Mouse (Mus musculus) heart, embryonic 15.5 days (tissue): ENCODE data around the gene Tbc1d5. TPM values are rescaled to one million over a fixed set of nuclear protein-coding genes. Genes with fewer than 3 reads are reported as not detected.

Experiments
- ATAC-seq: fragments of 200-750 bp; cut with Nextera tagmentation; replicated peaks from 2 replicates; pipeline ENCODE4 v1.8.0; 2017; ENCODE audit warnings: low read depth, moderate TSS enrichment; ENCODE audit not compliant: insufficient number of reproducible peaks, insufficient read depth, low FRiP score
- H3K27ac ChIP-seq: fragments of 300-500 bp; sonication (generic); 2 replicates; pipeline ENCODE4 v1.5.1; 2015; ENCODE audit warnings: mild to moderate bottlenecking, inconsistent platforms
- H3K27me3 ChIP-seq: fragments of 300-500 bp; sonication (generic); 2 replicates; pipeline ENCODE4 v1.6.1; 2015; ENCODE audit warnings: inconsistent platforms
- H3K36me3 ChIP-seq: fragments of 300-500 bp; sonication (generic); 2 replicates; pipeline ENCODE4 v1.6.1; 2015; ENCODE audit warnings: mild to moderate bottlenecking, inconsistent platforms
- H3K4me1 ChIP-seq: fragments of 300-500 bp; sonication (generic); replicated peaks from 2 replicates; pipeline ENCODE4 v1.6.1; 2015; ENCODE audit warnings: inconsistent platforms
- H3K4me2 ChIP-seq: fragments of 300-500 bp; sonication (generic); 2 replicates; pipeline ENCODE4 v1.6.1; 2015; ENCODE audit warnings: inconsistent platforms, mild to moderate bottlenecking, moderate library complexity
- H3K4me3 ChIP-seq: fragments of 300-500 bp; sonication (generic); 2 replicates; pipeline ENCODE4 v1.5.1; 2015; ENCODE audit warnings: mild to moderate bottlenecking, inconsistent platforms
- H3K9ac ChIP-seq: fragments of 300-500 bp; sonication (generic); 2 replicates; pipeline ENCODE4 v1.6.1; 2015; ENCODE audit warnings: mild to moderate bottlenecking, inconsistent platforms
- H3K9me3 ChIP-seq: fragments of 300-500 bp; sonication (generic); replicated peaks from 2 replicates; pipeline ENCODE4 v1.6.1; 2016; ENCODE audit warnings: inconsistent platforms
- WGBS: fragments of 180-500 bp; shearing (Covaris S2); methylation state at CpG from one replicate; pipeline ENCODE4 v1.1.7; 2015; ENCODE audit warnings: mixed read lengths; 5-methylcytosine and 5-hydroxymethylcytosine counted together
- polyA plus RNA-seq: library from polyadenylated mRNA; unstranded; fragments of >200 nt; fragmentation: Nextera tagmentation; extraction: Ambion mirVana; gene quantifications from 2 replicates; pipeline ENCODE4 v1.2.1, GENCODE M21; 2015

Tbc1d5 gene
- polyA plus RNA-seq, 1 experiment from 2014 or later, result 7.8 TPM

GRCm38 (mm10) chr17:50791671-50792070 is 387.5 kb downstream of the Tbc1d5 start:
- 82% methylated on average over 2 of the region's 2 CpGs for WGBS
- no peaks in the 10 kb centered on the region for H3K4me1 ChIP-seq
- H3K36me3 ChIP-seq, result no peaks in the 10 kb centered on the region
- no peak overlapping the region for H3K4me2 ChIP-seq
- no peak for ATAC-seq
- H3K27ac ChIP-seq, result no peak overlapping the region
- H3K9me3 ChIP-seq, result no peaks in the 10 kb centered on the region
- no peaks in the 10 kb centered on the region for H3K27me3 ChIP-seq
- no peak overlapping the region for H3K9ac ChIP-seq
- no peak overlapping the region for H3K4me3 ChIP-seq

GRCm38 (mm10) chr17:50788835-50789234 is 390.3 kb downstream of the Tbc1d5 start:
- Histone ChIP-seq H3K4me1 (no peaks in the 10 kb centered on the region), H3K4me3 (no peak overlapping the region), H3K27ac (no peak overlapping the region), H3K9ac (no peak overlapping the region), H3K27me3 (no peaks in the 10 kb centered on the region), H3K4me2 (no peak overlapping the region), H3K36me3 (no peaks in the 10 kb centered on the region), H3K9me3 (no peaks in the 10 kb centered on the region)
- 91% methylated on average over 4 of the region's 4 CpGs for WGBS
- no peak for ATAC-seq

DNA sequence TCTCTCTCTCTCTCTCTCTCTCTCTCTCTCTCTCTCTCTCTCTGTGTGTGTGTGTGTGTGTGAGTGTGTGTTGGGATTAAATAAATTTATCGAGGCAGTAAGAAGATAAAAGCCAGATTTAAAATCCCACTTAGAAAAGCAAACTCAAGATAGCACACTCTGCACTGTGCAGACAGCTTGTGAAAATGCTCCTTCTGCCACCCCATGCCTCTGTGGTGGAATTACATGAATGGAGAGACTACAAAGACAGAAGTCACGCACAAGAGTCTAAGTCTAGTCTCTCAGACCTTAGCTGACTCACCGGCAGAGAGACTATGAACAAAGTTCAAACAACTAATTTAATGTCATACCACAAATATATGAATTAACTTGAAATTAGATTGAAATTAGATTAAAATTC is 403.9 kb downstream of the Tbc1d5 start:
- Histone ChIP-seq H3K4me2 (no peak overlapping the region), H3K9ac (no peak overlapping the region), H3K27ac (no peak overlapping the region), H3K4me1 (no peaks in the 10 kb centered on the region), H3K27me3 (no peaks in the 10 kb centered on the region), H3K36me3 (no peaks in the 10 kb centered on the region), H3K4me3 (no peak overlapping the region), H3K9me3 (no peaks in the 10 kb centered on the region)
- ATAC-seq, result no peak
- 43% methylated on average over 3 of the region's 3 CpGs for WGBS

DNA sequence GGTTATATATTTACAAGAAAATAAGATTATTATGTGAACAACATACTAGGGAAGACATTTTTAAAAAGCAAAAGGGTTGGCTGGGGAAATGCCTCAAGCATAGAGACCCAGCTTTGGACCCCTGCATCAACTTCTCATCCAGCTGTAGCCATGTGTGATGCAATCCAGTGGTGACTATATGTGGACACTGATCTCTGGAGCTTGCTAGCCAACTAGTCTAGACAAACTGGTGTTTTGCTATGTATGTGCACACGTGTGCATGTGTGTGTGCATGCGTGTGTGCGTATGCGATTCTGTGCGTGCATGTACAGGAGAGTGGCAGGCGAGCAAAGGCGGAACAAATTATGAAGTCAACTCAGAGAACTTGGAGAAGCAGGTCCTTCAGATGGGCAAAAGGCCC is 414.8 kb downstream of the Tbc1d5 start:
- Histone ChIP-seq H3K36me3 (no peaks in the 10 kb centered on the region), H3K27ac (no peak overlapping the region), H3K9me3 (no peaks in the 10 kb centered on the region), H3K4me3 (no peak overlapping the region), H3K9ac (no peak overlapping the region), H3K27me3 (no peaks in the 10 kb centered on the region), H3K4me1 (peaks cover 13% of the 10 kb centered on the region; the same call in 1 of the 2 replicates), H3K4me2 (no peak overlapping the region)
- 95% methylated on average over 7 of the region's 7 CpGs for WGBS
- ATAC-seq, result no peak

DNA sequence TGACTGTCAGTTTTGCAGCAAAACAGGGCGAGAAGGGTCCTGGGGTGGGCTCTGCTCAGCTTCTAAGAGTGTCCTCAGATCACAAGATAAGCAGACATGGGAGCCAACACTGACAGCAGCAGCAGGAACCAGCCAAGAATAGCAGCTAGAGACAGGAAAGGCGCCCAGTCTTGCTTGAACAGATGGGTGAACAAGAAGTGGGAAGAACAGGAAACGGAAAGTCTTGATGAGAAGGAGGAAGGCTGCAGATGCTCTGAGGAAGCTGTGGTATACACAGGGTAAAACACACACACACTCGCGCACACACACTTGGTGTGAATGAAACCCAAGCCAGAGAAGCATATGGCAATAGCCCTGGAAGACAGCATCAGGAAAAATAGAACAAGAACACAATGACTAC is 415.7 kb downstream of the Tbc1d5 start:
- H3K9me3 ChIP-seq, result no peaks in the 10 kb centered on the region
- WGBS, result 61% methylated on average over 5 of the region's 5 CpGs
- no peaks in the 10 kb centered on the region for H3K36me3 ChIP-seq
- H3K4me3 ChIP-seq, result no peak overlapping the region
- no peak overlapping the region for H3K9ac ChIP-seq
- ATAC-seq, result no peak; the same call in 1 of the 2 replicates
- no peak overlapping the region for H3K4me2 ChIP-seq
- no peaks in the 10 kb centered on the region for H3K27me3 ChIP-seq
- peak overlapping the region; percentile 36; the same call in 1 of the 2 replicates for H3K27ac ChIP-seq
- peaks cover 13% of the 10 kb centered on the region; the same call in 1 of the 2 replicates for H3K4me1 ChIP-seq

GRCm38 (mm10) chr17:50762231-50762630 is 416.9 kb downstream of the Tbc1d5 start:
- no peak for ATAC-seq
- no peak overlapping the region for H3K27ac ChIP-seq
- 81% methylated on average over 5 of the region's 5 CpGs for WGBS
- H3K4me2 ChIP-seq, result no peak overlapping the region
- no peaks in the 10 kb centered on the region for H3K9me3 ChIP-seq
- H3K9ac ChIP-seq, result no peak overlapping the region
- H3K27me3 ChIP-seq, result no peaks in the 10 kb centered on the region
- H3K4me1 ChIP-seq, result peaks cover 13% of the 10 kb centered on the region; the same call in 1 of the 2 replicates
- no peak overlapping the region for H3K4me3 ChIP-seq
- no peaks in the 10 kb centered on the region for H3K36me3 ChIP-seq

DNA sequence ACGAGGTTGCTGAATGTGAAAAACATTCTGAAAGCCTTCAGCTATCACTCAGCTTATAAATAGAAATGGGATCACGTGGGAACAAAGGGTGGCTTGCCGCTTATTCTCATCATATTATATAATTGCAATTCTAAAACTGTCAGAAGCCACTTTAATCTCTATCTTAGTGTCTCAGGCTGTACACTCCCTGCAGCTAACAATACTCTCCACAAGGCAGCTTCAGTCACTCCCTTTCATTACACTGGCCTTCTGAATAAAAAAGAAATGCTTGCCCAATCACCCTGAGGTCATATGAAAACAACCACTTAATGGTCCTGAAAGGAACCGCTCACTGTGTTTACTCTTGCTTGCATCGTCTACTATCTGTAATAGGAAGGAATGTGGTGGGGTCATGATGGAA is 418.1 kb downstream of the Tbc1d5 start:
- WGBS, result 19% methylated on average over 5 of the region's 5 CpGs
- peaks cover 13% of the 10 kb centered on the region; the same call in 1 of the 2 replicates for H3K4me1 ChIP-seq
- H3K27me3 ChIP-seq, result no peaks in the 10 kb centered on the region
- H3K27ac ChIP-seq, result peak overlapping the region; percentile 64
- no peak overlapping the region for H3K4me3 ChIP-seq
- H3K9me3 ChIP-seq, result no peaks in the 10 kb centered on the region
- no peak for ATAC-seq
- H3K4me2 ChIP-seq, result no peak overlapping the region
- no peak overlapping the region for H3K9ac ChIP-seq
- H3K36me3 ChIP-seq, result no peaks in the 10 kb centered on the region

- no peaks in the 10 kb centered on the region for H3K36me3 ChIP-seq
- peak overlapping the region; percentile 82 for H3K27ac ChIP-seq
- peak; percentile 77; the same call in 1 of the 2 replicates for ATAC-seq
- H3K4me1 ChIP-seq, result peaks cover 11% of the 10 kb centered on the region
- WGBS, result 20% methylated on average over 9 of the region's 9 CpGs
- no peak overlapping the region for H3K9ac ChIP-seq
- H3K4me3 ChIP-seq, result no peak overlapping the region
- peak overlapping the region; percentile 31 for H3K4me2 ChIP-seq
- no peaks in the 10 kb centered on the region for H3K9me3 ChIP-seq
- H3K27me3 ChIP-seq, result no peaks in the 10 kb centered on the region
Observed at GRCm38 (mm10) chr17:50753356-50754138, 425.6 kb downstream of the Tbc1d5 start.

DNA sequence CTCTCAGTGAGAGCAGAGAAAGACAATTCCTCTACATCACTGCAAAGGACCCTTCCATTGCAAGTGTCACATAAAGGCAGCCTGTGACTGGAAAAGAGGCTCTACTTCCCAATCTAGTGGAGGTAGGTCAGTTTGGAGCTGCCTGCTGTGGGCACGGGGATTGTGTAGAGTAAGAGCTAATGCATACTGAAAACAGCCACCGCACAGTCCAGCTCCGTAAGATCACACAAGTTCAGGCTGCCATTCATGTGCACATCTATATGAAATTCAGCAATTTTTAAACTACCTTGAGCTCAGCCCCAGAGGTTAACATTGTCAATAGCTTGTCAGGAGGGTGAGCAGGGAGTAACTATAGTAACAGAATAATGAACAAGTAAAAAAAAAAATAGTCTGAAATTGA is 426.4 kb downstream of the Tbc1d5 start:
- WGBS, result 93% methylated on average over 3 of the region's 3 CpGs
- no peak for ATAC-seq
- peaks cover 11% of the 10 kb centered on the region for H3K4me1 ChIP-seq
- no peaks in the 10 kb centered on the region for H3K27me3 ChIP-seq
- no peak overlapping the region for H3K9ac ChIP-seq
- H3K27ac ChIP-seq, result no peak overlapping the region
- H3K4me3 ChIP-seq, result no peak overlapping the region
- H3K9me3 ChIP-seq, result no peaks in the 10 kb centered on the region
- no peak overlapping the region for H3K4me2 ChIP-seq
- no peaks in the 10 kb centered on the region for H3K36me3 ChIP-seq

- WGBS, result 77% methylated on average over 3 of the region's 3 CpGs
- Histone ChIP-seq H3K9me3 (no peaks in the 10 kb centered on the region), H3K4me3 (no peak overlapping the region), H3K4me2 (no peak overlapping the region), H3K4me1 (peaks cover 11% of the 10 kb centered on the region), H3K27me3 (no peaks in the 10 kb centered on the region), H3K36me3 (no peaks in the 10 kb centered on the region), H3K9ac (no peak overlapping the region), H3K27ac (no peak overlapping the region)
- ATAC-seq, result no peak
Observed at GRCm38 (mm10) chr17:50751911-50752310, 427.2 kb downstream of the Tbc1d5 start.

DNA sequence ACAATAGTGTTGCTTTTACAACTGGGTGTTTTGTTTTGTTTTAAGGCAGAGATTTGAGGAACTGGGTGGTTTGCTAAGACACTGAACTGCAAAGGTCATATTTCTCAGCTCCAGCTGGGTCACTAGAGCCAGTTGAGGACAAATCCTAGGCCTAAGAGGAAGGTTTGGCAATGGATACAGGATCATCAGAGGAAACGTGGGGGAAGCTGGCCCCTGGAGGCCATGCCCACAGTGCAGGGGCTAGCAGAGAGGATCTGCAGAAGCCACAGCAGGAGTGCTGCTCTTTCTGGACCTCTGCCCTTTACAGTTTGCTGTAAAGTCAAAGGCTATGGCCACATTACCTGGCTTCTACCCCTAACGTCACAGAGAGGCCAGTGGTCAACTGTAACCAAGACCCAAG is 428.3 kb downstream of the Tbc1d5 start:
- Histone ChIP-seq H3K9ac (no peak overlapping the region), H3K27me3 (no peaks in the 10 kb centered on the region), H3K27ac (no peak overlapping the region), H3K36me3 (no peaks in the 10 kb centered on the region), H3K4me2 (no peak overlapping the region), H3K4me3 (no peak overlapping the region), H3K4me1 (peaks cover 11% of the 10 kb centered on the region), H3K9me3 (no peaks in the 10 kb centered on the region)
- no peak for ATAC-seq
- 64% methylated on average over 2 of the region's 2 CpGs for WGBS

DNA sequence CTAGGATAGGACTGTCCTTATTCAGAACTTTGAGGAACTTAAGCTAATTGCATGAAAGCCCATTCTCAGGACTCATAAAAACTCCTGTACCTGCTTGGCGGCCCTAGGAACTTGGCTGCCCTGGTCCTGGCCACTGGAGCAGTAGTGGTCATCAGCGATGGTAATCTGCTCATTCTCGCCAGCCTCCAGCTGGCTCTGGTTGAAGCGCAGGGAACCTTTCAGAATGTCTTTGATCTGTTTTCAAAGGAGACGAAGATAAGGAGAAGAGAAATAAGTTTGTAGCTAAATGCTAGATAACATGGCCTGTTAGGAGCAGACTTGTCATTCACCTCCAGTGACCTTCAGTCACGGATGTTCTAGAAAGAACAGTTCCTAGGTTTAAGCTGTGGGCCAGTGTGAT is 437.8 kb downstream of the Tbc1d5 start:
- H3K27me3 ChIP-seq, result no peaks in the 10 kb centered on the region
- no peaks in the 10 kb centered on the region for H3K9me3 ChIP-seq
- WGBS, result 61% methylated on average over 6 of the region's 6 CpGs
- no peak for ATAC-seq
- no peak overlapping the region for H3K9ac ChIP-seq
- H3K4me2 ChIP-seq, result no peak overlapping the region
- H3K4me3 ChIP-seq, result no peak overlapping the region
- peaks cover 16% of the 10 kb centered on the region for H3K4me1 ChIP-seq
- H3K27ac ChIP-seq, result no peak overlapping the region
- no peaks in the 10 kb centered on the region for H3K36me3 ChIP-seq
